Mouse (Mus musculus) testis, adult 2 months (tissue): Measurements from ENCODE around the gene Togaram2.

ENCODE experiments used
- CTCF ChIP-seq: fragments of 200-500 bp; IDR thresholded peaks from 2 replicates; pipeline ENCODE4 v1.5.1; 2012; ENCODE audit warnings: low read depth, mild to moderate bottlenecking, inconsistent platforms, low read length, moderate library complexity; ENCODE audit not compliant: control insufficient read depth, insufficient read depth, insufficient replicate concordance
- POLR2A ChIP-seq: fragments of 200-500 bp; IDR thresholded peaks from 2 replicates; pipeline ENCODE4 v1.6.1; 2012; ENCODE audit warnings: low read depth, mild to moderate bottlenecking, inconsistent platforms, low read length, moderate library complexity; ENCODE audit not compliant: control insufficient read depth

- TF ChIP-seq POLR2A: no peak
- no peak for TF ChIP-seq CTCF
Measured at GRCm38 (mm10) chr17:71665201-71665600, 7.9 kb upstream of the Togaram2 start.
